Mouse (Mus musculus) liver, embryonic 12.5 days (tissue): ENCODE results near the gene Timm13. TPM values are rescaled to one million over a fixed set of nuclear protein-coding genes. Genes with fewer than 3 reads are reported as not detected.

Experiments
- ATAC-seq: fragments of 200-750 bp; cut with Nextera tagmentation; 2 replicates; pipeline ENCODE4 v1.8.0; 2017; ENCODE audit warnings: moderate number of reproducible peaks, mild to moderate bottlenecking, moderate library complexity
- H3K27ac ChIP-seq: fragments of 300-500 bp; sonication (generic); 2 replicates; pipeline ENCODE4 v1.5.1; 2016; ENCODE audit warnings: mild to moderate bottlenecking
- H3K27me3 ChIP-seq: fragments of 300-500 bp; sonication (generic); replicated peaks from 2 replicates; pipeline ENCODE4 v1.6.1; 2016; ENCODE audit warnings: mild to moderate bottlenecking, moderate library complexity
- H3K36me3 ChIP-seq: fragments of 300-500 bp; sonication (generic); 2 replicates; pipeline ENCODE4 v1.6.1; 2016; ENCODE audit warnings: mild to moderate bottlenecking, moderate library complexity
- H3K4me1 ChIP-seq: fragments of 300-500 bp; sonication (generic); 2 replicates; pipeline ENCODE4 v1.6.1; 2016
- H3K4me2 ChIP-seq: fragments of 300-500 bp; sonication (generic); 2 replicates; pipeline ENCODE4 v1.6.1; 2016; ENCODE audit warnings: mild to moderate bottlenecking, moderate library complexity
- H3K4me3 ChIP-seq: fragments of 300-500 bp; sonication (generic); 2 replicates; pipeline ENCODE4 v1.5.1; 2016; ENCODE audit warnings: mild to moderate bottlenecking, moderate library complexity
- H3K9ac ChIP-seq: fragments of 300-500 bp; sonication (generic); 2 replicates; pipeline ENCODE4 v1.6.1; 2016; ENCODE audit warnings: mild to moderate bottlenecking, moderate library complexity
- H3K9me3 ChIP-seq: fragments of 300-500 bp; sonication (generic); replicated peaks from 2 replicates; pipeline ENCODE4 v1.6.1; 2016; ENCODE audit warnings: mild to moderate bottlenecking, moderate library complexity
- whole genome bisulfite sequencing: fragments of 180-500 bp; shearing (Covaris S2); methylation state at CpG from one replicate; pipeline ENCODE4 v1.1.7; 2016; ENCODE audit not compliant: insufficient replicate concordance; 5-methylcytosine and 5-hydroxymethylcytosine counted together
- polyA plus RNA-seq: library from polyadenylated mRNA; unstranded; fragments of >200 nt; fragmentation: Nextera tagmentation; extraction: Ambion mirVana; gene quantifications from 2 replicates; pipeline ENCODE4 v1.2.1, GENCODE M21; 2016

Timm13 gene
- polyA plus RNA-seq, 1 experiment from 2014 or later = 301 TPM

GRCm38 (mm10) chr10:80854913-80855748 lies 45.6 kb downstream of the Timm13 start, which contains the start of the genes Lsm7 and Sppl2b:
Gene Lsm7, minus strand, starts transcription at chr10:80855209.
Gene Sppl2b, plus strand, starts transcription at chr10:80855275.
- peak within 1 kb of the TSS; percentile 91 for H3K4me3 ChIP-seq
- H3K27me3 ChIP-seq = no peaks in the 10 kb centered on the region
- ATAC-seq = peak; percentile 25
- peak within 1 kb of the TSS; percentile 97 for H3K9ac ChIP-seq
- WGBS = under 1% methylated on average over 81 of the region's 81 CpGs
- peaks cover 80% of the 10 kb centered on the region for H3K4me1 ChIP-seq
- peak within 1 kb of the TSS; percentile 99 for H3K27ac ChIP-seq
- H3K36me3 ChIP-seq = peaks cover 46% of the 10 kb centered on the region
- no peaks in the 10 kb centered on the region for H3K9me3 ChIP-seq
- H3K4me2 ChIP-seq = peak within 1 kb of the TSS; percentile 93

Other genes with a start within 250 kb of the Timm13 start
- gene Btbd2, start 243.9 kb downstream of the Timm13 start, polyA plus RNA-seq = 26.0 and 27.3 TPM in 2 replicates
- gene Mknk2, start 222.9 kb downstream of the Timm13 start, polyA plus RNA-seq = 124 and 125 TPM in 2 replicates
- gene Mob3a, start 199.0 kb downstream of the Timm13 start, polyA plus RNA-seq = 43.9 and 45.3 TPM in 2 replicates
- gene Izumo4, start 198.8 kb downstream of the Timm13 start, polyA plus RNA-seq = 10.1 and 10.6 TPM in 2 replicates
- 36.5 and 38.2 TPM in 2 replicates for gene Ap3d1, start 158.7 kb downstream of the Timm13 start, polyA plus RNA-seq
- 15.7 TPM in 2 replicates for gene Dot1l, start 145.8 kb downstream of the Timm13 start, polyA plus RNA-seq
- 53.5 and 54.1 TPM in 2 replicates for gene Sf3a2, start 102.8 kb downstream of the Timm13 start, polyA plus RNA-seq
- gene Plekhj1, start 102.3 kb downstream of the Timm13 start, polyA plus RNA-seq = 134 and 137 TPM in 2 replicates
- gene Amh, start 95.7 kb downstream of the Timm13 start, polyA plus RNA-seq = 0.07 TPM in 1 of 2 replicates, not detected in the other
- gene Jsrp1, start 87.5 kb downstream of the Timm13 start, polyA plus RNA-seq = 0.18 and 0.46 TPM in 2 replicates
- 1,528 and 1,635 TPM in 2 replicates for gene Oaz1, start 74.3 kb downstream of the Timm13 start, polyA plus RNA-seq
- gene Lingo3, start 56.9 kb downstream of the Timm13 start, polyA plus RNA-seq = not detected in 2 replicates
- gene Lsm7, start 45.8 kb downstream of the Timm13 start, polyA plus RNA-seq = 235 and 245 TPM in 2 replicates
- gene Sppl2b, start 45.7 kb downstream of the Timm13 start, polyA plus RNA-seq = 66.1 and 70.5 TPM in 2 replicates
- gene Tmprss9, start 29.1 kb downstream of the Timm13 start, polyA plus RNA-seq = 0.04 and 0.05 TPM in 2 replicates
- 23.1 and 23.6 TPM in 2 replicates for gene Lmnb2, start 17.3 kb upstream of the Timm13 start, polyA plus RNA-seq
- gene Gadd45b, start 29.1 kb upstream of the Timm13 start, polyA plus RNA-seq = 1.6 and 2.0 TPM in 2 replicates
- 0.80 and 0.81 TPM in 2 replicates for gene Gng7, start 114.0 kb upstream of the Timm13 start, polyA plus RNA-seq
- not detected in 2 replicates for gene Diras1, start 124.7 kb upstream of the Timm13 start, polyA plus RNA-seq
- gene Slc39a3, start 136.5 kb upstream of the Timm13 start, polyA plus RNA-seq = 7.1 and 7.9 TPM in 2 replicates
- gene Sgta, start 159.2 kb upstream of the Timm13 start, polyA plus RNA-seq = 89.2 and 91.3 TPM in 2 replicates
- gene Thop1, start 169.1 kb upstream of the Timm13 start, polyA plus RNA-seq = 48.5 and 50.8 TPM in 2 replicates
- 17.3 and 17.8 TPM in 2 replicates for gene Creb3l3, start 197.9 kb upstream of the Timm13 start, polyA plus RNA-seq
- 167 and 168 TPM in 2 replicates for gene Map2k2, start 204.9 kb upstream of the Timm13 start, polyA plus RNA-seq
- gene Zbtb7a, start 234.3 kb upstream of the Timm13 start, polyA plus RNA-seq = 74.0 and 76.0 TPM in 2 replicates